Mouse (Mus musculus) MEL (cell line): ENCODE measurements around the gene Lrrc43. TPM values are rescaled to one million over a fixed set of nuclear protein-coding genes. Genes with fewer than 3 reads are reported as not detected.

Experiments used
- DNase-seq: peaks from one replicate; pipeline ENCODE4 v3.0.0; 2011; ENCODE audit warnings: low read depth, low spot score
- H3K27ac ChIP-seq: 2 replicates; pipeline ENCODE4 v1.5.1; 2012; ENCODE audit warnings: low read depth, mild to moderate bottlenecking, control low read depth, low read length, moderate library complexity; ENCODE audit not compliant: control insufficient read depth
- H3K27me3 ChIP-seq, 2 experiments: fragments of 150-350 bp in 1 of 2; sonication (generic) in 1 of 2; 2 replicates each; pipeline ENCODE4 v1.6.1; 2012; ENCODE audit warnings: low read length in 2 of 2, mild to moderate bottlenecking in 2 of 2, improper control_type of control experiment in 1 of 2, moderate library complexity in 1 of 2; ENCODE audit not compliant: insufficient read depth in 2 of 2, control insufficient read depth in 1 of 2
- H3K36me3 ChIP-seq, 2 experiments: 2 replicates each; pipeline ENCODE4 v1.6.1; 2012 to 2014; ENCODE audit warnings: low read length in 2 of 2, improper control_type of control experiment in 1 of 2, inconsistent platforms in 1 of 2, mild to moderate bottlenecking in 1 of 2; ENCODE audit not compliant: insufficient read depth in 2 of 2, control insufficient read depth in 1 of 2
- H3K4me1 ChIP-seq, 2 experiments: fragments of 150-350 bp in 1 of 2; sonication (generic) in 1 of 2; 2 replicates each; pipeline ENCODE4 v1.6.1; 2012; ENCODE audit warnings: low read length in 2 of 2, improper control_type of control experiment in 1 of 2, mild to moderate bottlenecking in 1 of 2; ENCODE audit not compliant: insufficient read depth in 2 of 2, control insufficient read depth in 1 of 2
- H3K4me3 ChIP-seq, 2 experiments: fragments of 150-350 bp in 1 of 2; sonication (generic) in 1 of 2; 2 replicates each; pipeline ENCODE4 v1.5.1; 2012; ENCODE audit warnings: low read depth in 2 of 2, low read length in 2 of 2, mild to moderate bottlenecking in 2 of 2, moderate library complexity in 2 of 2, control low read depth in 1 of 2, improper control_type of control experiment in 1 of 2; ENCODE audit not compliant: control insufficient read depth in 1 of 2, insufficient read depth in 1 of 2
- H3K79me2 ChIP-seq: 2 replicates; pipeline ENCODE4 v1.6.1; 2012; ENCODE audit warnings: mild to moderate bottlenecking, low read length, moderate library complexity; ENCODE audit not compliant: control insufficient read depth, poor library complexity, insufficient read depth
- H3K9ac ChIP-seq: 2 replicates; pipeline ENCODE4 v1.6.1; 2012; ENCODE audit warnings: low read depth, mild to moderate bottlenecking, control low read depth, low read length, moderate library complexity; ENCODE audit not compliant: control insufficient read depth, poor library complexity, severe bottlenecking
- H3K9me3 ChIP-seq: fragments of 150-350 bp; sonication (generic); replicated peaks from 2 replicates; pipeline ENCODE4 v1.6.1; 2012; ENCODE audit warnings: mild to moderate bottlenecking, low read length, improper control_type of control experiment, moderate library complexity; ENCODE audit not compliant: insufficient read depth
- BHLHE40 ChIP-seq: IDR thresholded peaks from 2 replicates; pipeline ENCODE4 v1.6.1; 2012; ENCODE audit warnings: low read depth, mild to moderate bottlenecking, inconsistent platforms, low read length, improper control_type of control experiment, borderline replicate concordance
- CHD2 ChIP-seq: IDR thresholded peaks from 2 replicates; pipeline ENCODE4 v1.6.1; 2011; ENCODE audit warnings: low read length, improper control_type of control experiment
- CTCF ChIP-seq, 3 experiments: IDR thresholded peaks in 2 of 3; conservative IDR thresholded peaks in 1 of 3; 2 replicates each; pipeline ENCODE4 v1.5.1; 2011 to 2012; ENCODE audit warnings: low read length in 3 of 3, low read depth in 2 of 3, mild to moderate bottlenecking in 2 of 3, improper control_type of control experiment in 1 of 3, inconsistent platforms in 1 of 3, mixed read lengths in 1 of 3, moderate library complexity in 1 of 3; ENCODE audit not compliant: control insufficient read depth in 1 of 3, insufficient read depth in 1 of 3, poor library complexity in 1 of 3, severe bottlenecking in 1 of 3
- ELF1 ChIP-seq: IDR thresholded peaks from 2 replicates; pipeline ENCODE4 v1.6.1; 2014; ENCODE audit warnings: low read depth, mild to moderate bottlenecking, inconsistent platforms, low read length, improper control_type of control experiment, moderate library complexity
- ETS1 ChIP-seq: IDR thresholded peaks from 2 replicates; pipeline ENCODE4 v1.6.1; 2012; ENCODE audit warnings: low read depth, mild to moderate bottlenecking, inconsistent platforms, low read length, improper control_type of control experiment, moderate library complexity
- JUND ChIP-seq: IDR thresholded peaks from 2 replicates; pipeline ENCODE4 v1.6.1; 2011; ENCODE audit warnings: low read depth, mild to moderate bottlenecking, improper control_type of control experiment, low read length
- MAZ ChIP-seq: IDR thresholded peaks from 2 replicates; pipeline ENCODE4 v1.6.1; 2012; ENCODE audit warnings: low read depth, mild to moderate bottlenecking, inconsistent platforms, low read length, improper control_type of control experiment
- MXI1 ChIP-seq: IDR thresholded peaks from 2 replicates; pipeline ENCODE4 v1.6.1; 2011; ENCODE audit warnings: mild to moderate bottlenecking, low read depth, low read length, improper control_type of control experiment
- MYB ChIP-seq: IDR thresholded peaks from 2 replicates; pipeline ENCODE4 v1.6.1; 2011; ENCODE audit warnings: mild to moderate bottlenecking, low read depth, low read length, improper control_type of control experiment
- NELFE ChIP-seq: IDR thresholded peaks from 2 replicates; pipeline ENCODE4 v1.6.1; 2011; ENCODE audit warnings: low read depth, low read length, improper control_type of control experiment
- NRF1 ChIP-seq: IDR thresholded peaks from 2 replicates; pipeline ENCODE4 v1.6.1; 2014; ENCODE audit warnings: low read depth, mild to moderate bottlenecking, inconsistent platforms, low read length, improper control_type of control experiment, moderate library complexity; ENCODE audit not compliant: poor library complexity, insufficient read depth, severe bottlenecking
- POLR2A ChIP-seq, 2 experiments: IDR thresholded peaks; 2 replicates each; pipeline ENCODE4 v1.6.1; 2011 to 2012; ENCODE audit warnings: low read length in 2 of 2, mild to moderate bottlenecking in 2 of 2, control low read depth in 1 of 2, improper control_type of control experiment in 1 of 2, low read depth in 1 of 2, moderate library complexity in 1 of 2; ENCODE audit not compliant: control insufficient read depth in 1 of 2, insufficient read depth in 1 of 2, poor library complexity in 1 of 2
- RAD21 ChIP-seq: IDR thresholded peaks from 2 replicates; pipeline ENCODE4 v1.6.1; 2011; ENCODE audit warnings: mild to moderate bottlenecking, low read depth, low read length, improper control_type of control experiment
- RCOR1 ChIP-seq: IDR thresholded peaks from 2 replicates; pipeline ENCODE4 v1.6.1; 2012; ENCODE audit warnings: low read depth, mild to moderate bottlenecking, inconsistent platforms, low read length, improper control_type of control experiment
- SIN3A ChIP-seq: IDR thresholded peaks from 2 replicates; pipeline ENCODE4 v1.6.1; 2012; ENCODE audit warnings: low read length, improper control_type of control experiment, inconsistent platforms
- SMC3 ChIP-seq: IDR thresholded peaks from 2 replicates; pipeline ENCODE4 v1.6.1; 2011; ENCODE audit warnings: low read depth, low read length, improper control_type of control experiment
- USF2 ChIP-seq, 2 experiments: IDR thresholded peaks; 2 replicates each; pipeline ENCODE4 v1.6.1; 2011 to 2012; ENCODE audit warnings: improper control_type of control experiment in 2 of 2, low read length in 2 of 2, borderline replicate concordance in 1 of 2, inconsistent platforms in 1 of 2, low read depth in 1 of 2, mild to moderate bottlenecking in 1 of 2; ENCODE audit not compliant: insufficient read depth in 1 of 2
- ZC3H11A ChIP-seq: IDR thresholded peaks from 2 replicates; pipeline ENCODE4 v1.6.1; 2012; ENCODE audit warnings: low read depth, mild to moderate bottlenecking, inconsistent platforms, low read length, improper control_type of control experiment
- ZKSCAN1 ChIP-seq: IDR thresholded peaks from 2 replicates; pipeline ENCODE4 v1.6.1; 2012; ENCODE audit warnings: low read depth, mild to moderate bottlenecking, inconsistent platforms, low read length, improper control_type of control experiment, moderate library complexity
- polyA plus RNA-seq, 2 experiments: library from polyadenylated mRNA; stranded (reverse) in 1 of 2; unstranded in 1 of 2; fragments of >175 nt in 1 of 2; fragments of >200 nt in 1 of 2; gene quantifications; 2 replicates each; pipeline versions ENCODE4 v1.2.1 to v1.2.4; 2012; ENCODE audit warnings: low replicate concordance in 2 of 2, low read depth in 1 of 2; ENCODE audit not compliant: insufficient read length in 2 of 2, insufficient read depth in 1 of 2, missing spikeins in 1 of 2
- total RNA-seq: library from RNA; depleted of rRNA; stranded (reverse); fragments of 300-350 nt; gene quantifications from 2 replicates; pipeline ENCODE4 v1.2.3, GENCODE M21; 2012

Gene Lrrc43
- total and polyA plus RNA-seq, 3 experiments = not detected

DNA sequence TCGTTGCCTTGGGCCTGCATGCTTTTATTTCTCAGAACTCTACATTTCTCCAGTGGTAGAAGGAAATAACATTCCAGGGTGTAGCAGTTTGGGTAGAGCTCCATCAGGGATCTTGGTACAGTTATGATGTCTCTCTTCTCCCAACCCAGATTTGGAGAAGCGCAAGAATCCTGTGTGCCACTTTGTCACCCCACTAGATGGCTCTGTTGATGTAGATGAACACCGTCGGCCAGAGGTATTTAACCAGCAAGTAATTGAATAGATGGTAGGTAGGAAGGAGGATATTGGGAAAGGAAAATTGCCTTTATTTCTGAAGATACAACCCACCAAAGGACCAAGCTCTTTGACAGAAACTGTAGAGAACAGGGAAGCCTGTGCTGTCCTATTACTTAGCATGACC, 48.4 kb upstream of the Lrrc43 start:
- Histone ChIP-seq H3K4me3 (no peak overlapping the region), H3K79me2 (no peaks in the 10 kb centered on the region), H3K36me3 (peaks cover 0 to 6% of the 10 kb centered on the region in 2 experiments; a peak in 1 of 4 replicates), H3K9me3 (no peaks in the 10 kb centered on the region), H3K27me3 (no peaks in the 10 kb centered on the region), H3K9ac (no peak overlapping the region), H3K4me1 (no peaks in the 10 kb centered on the region), H3K27ac (no peak overlapping the region)
- DNase-seq = no peak
- TF ChIP-seq SMC3 (0 out of 2 replicates have a peak, but pooled peaks have one; percentile 15), ZC3H11A (no peak), ELF1 (no peak), CTCF (IDR thresholded peaks at IDR 0.05 in 2 of 3, conservative IDR thresholded peaks at IDR 0.05 in 1 of 3; ENCODE audit: control insufficient read depth in 1 of 3, insufficient read depth in 1 of 3, low read depth in 2 of 3, low read length in 3 of 3, poor library complexity in 1 of 3, severe bottlenecking in 1 of 3) (peak in 2 of 3 experiments; percentile 13 to 18; a peak in 3 of 6 replicates)

- no peaks in the 10 kb centered on the region for H3K27me3 ChIP-seq
- H3K27ac ChIP-seq = no peak overlapping the region
- peaks cover 0 to 6% of the 10 kb centered on the region in 2 experiments; a peak in 2 of 4 replicates for H3K36me3 ChIP-seq
- H3K9ac ChIP-seq = no peak overlapping the region
- no peak overlapping the region for H3K4me3 ChIP-seq
- H3K4me1 ChIP-seq = no peaks in the 10 kb centered on the region
- H3K9me3 ChIP-seq = no peaks in the 10 kb centered on the region
- H3K79me2 ChIP-seq = no peaks in the 10 kb centered on the region
- TF ChIP-seq USF2 (IDR thresholded peaks at IDR 0.05; ENCODE audit: borderline replicate concordance in 1 of 2, insufficient read depth in 1 of 2, low read depth in 1 of 2, low read length in 2 of 2) (no peak), POLR2A (IDR thresholded peaks at IDR 0.05; ENCODE audit: control insufficient read depth in 1 of 2, insufficient read depth in 1 of 2, low read depth in 1 of 2, low read length in 2 of 2, poor library complexity in 1 of 2) (no peak), BHLHE40 (no peak), RCOR1 (no peak), ZKSCAN1 (no peak), SIN3A (no peak), MAZ (no peak), CHD2 (no peak), MYB (no peak)
- no peak for DNase-seq
Observed at GRCm38 (mm10) chr5:123442283-123442682, 46.8 kb upstream of the Lrrc43 start.

GRCm38 (mm10) chr5:123444069-123444468, 45.0 kb upstream of the Lrrc43 start:
- TF ChIP-seq NRF1 (no peak), ETS1 (no peak), MXI1 (no peak), CTCF (IDR thresholded peaks at IDR 0.05 in 2 of 3, conservative IDR thresholded peaks at IDR 0.05 in 1 of 3; ENCODE audit: control insufficient read depth in 1 of 3, insufficient read depth in 1 of 3, low read depth in 2 of 3, low read length in 3 of 3, poor library complexity in 1 of 3, severe bottlenecking in 1 of 3) (peak; percentile 89 to 95 (median 89)), JUND (no peak), SMC3 (peak; percentile 88), NELFE (no peak), RAD21 (peak; percentile 79), ZC3H11A (peak; percentile 38)
- DNase-seq = peak; percentile 72
- peaks cover 0 to 6% of the 10 kb centered on the region in 2 experiments; a peak in 2 of 4 replicates for H3K36me3 ChIP-seq

More at GRCm38 (mm10) chr5:123444069-123444468, 45.0 kb upstream of the Lrrc43 start:
- no peaks in the 10 kb centered on the region for H3K9me3 ChIP-seq
- no peaks in the 10 kb centered on the region for H3K4me1 ChIP-seq
- no peak overlapping the region for H3K9ac ChIP-seq
- no peak overlapping the region for H3K27ac ChIP-seq
- no peaks in the 10 kb centered on the region for H3K79me2 ChIP-seq
- no peak overlapping the region for H3K4me3 ChIP-seq
- no peaks in the 10 kb centered on the region for H3K27me3 ChIP-seq
